Mouse (Mus musculus): ENCODE results near the gene Ncbp2. TPM values are rescaled to one million over a fixed set of nuclear protein-coding genes. Genes with fewer than 3 reads are reported as not detected.
A peak's percentile ranks its signal among the peaks of the same experiment; 100 is the strongest.

Ncbp2 gene
- total RNA-seq (2021): 10 to 100 TPM; 50.9 to 53.8 TPM

DNA sequence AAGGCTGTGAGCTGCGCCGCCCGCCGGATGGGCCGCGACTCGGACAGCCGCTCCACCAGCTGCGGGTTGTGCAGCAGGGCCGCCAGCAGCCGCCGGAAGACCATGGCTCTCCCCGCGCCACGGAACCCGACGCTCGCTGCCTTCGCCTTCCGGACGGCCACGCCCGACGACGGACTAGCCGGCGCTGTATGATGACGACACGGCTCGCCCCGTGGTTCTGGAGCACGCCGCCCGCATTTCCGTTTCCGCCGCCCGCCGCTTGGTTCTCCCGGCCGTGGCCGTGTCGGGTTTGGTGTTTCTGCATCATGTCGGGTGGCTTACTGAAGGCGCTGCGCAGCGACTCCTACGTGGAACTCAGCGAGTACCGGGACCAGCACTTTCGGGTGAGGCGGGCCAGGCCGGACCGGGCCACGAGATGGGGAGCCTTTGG, at the start of gene Ncbp2, which contains the start of gene 0610012G03Rik:
Ncbp2 (plus strand) TSS at position 169 of the 430 bp plus-strand sequence.
0610012G03Rik (minus strand) TSS at position 150 of the 430 bp plus-strand sequence.
- peak; percentile 97 to 98 for DNase-seq (ENCODE audit: low spot score in 2 of 2)
- intact Hi-C loops (cut with DNase I): loop anchor here (2.0 kb wide), 1 partner anchor 54 kb away; the partner anchor contains the start of gene Senp5

DNA sequence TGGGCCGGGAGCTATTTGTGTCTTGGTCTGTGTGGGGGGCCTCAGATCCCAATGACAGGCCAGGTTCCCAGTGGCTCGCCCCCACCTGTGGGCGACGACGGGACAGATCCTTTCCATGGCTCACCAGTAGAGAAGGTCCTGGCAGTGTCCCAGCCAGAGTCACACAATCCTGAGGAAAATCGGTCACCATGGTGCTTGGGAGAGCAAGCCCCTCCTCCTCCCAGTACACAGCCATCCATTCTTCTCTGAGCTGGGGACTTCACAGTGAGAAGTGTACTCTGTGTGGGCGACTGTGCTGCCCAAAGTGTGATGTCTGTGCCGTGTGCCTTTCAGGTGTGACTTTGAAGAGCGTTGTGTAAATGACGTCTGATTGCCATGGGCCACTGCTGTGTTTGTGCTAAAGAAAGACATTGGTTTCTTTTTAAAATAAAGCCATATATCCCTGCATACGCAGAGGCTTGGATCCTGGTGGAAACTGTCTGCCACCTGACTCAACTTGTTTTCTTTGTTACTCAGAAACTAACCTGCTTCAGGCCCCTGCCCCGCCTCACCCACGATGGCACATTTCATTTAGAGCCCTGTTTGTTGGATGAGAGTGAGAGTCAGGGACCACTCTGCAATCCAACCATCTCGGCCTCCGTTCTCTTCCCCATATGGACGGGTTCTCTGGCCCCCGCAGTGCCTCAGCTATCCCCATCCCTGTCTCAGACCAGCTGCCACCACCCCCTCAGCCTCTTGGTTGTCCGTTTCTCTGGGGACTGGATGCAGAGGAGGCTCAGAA, 49.6 kb upstream of the Ncbp2 start:
- intact Hi-C loops (cut with DNase I): loop anchor here (1.0 kb wide), 2 partner anchors 11 to 22 kb away; no protein-coding TSS in a partner anchor
- DNase-seq (ENCODE audit: low spot score in 2 of 2): peak; percentile 87 to 98

DNA sequence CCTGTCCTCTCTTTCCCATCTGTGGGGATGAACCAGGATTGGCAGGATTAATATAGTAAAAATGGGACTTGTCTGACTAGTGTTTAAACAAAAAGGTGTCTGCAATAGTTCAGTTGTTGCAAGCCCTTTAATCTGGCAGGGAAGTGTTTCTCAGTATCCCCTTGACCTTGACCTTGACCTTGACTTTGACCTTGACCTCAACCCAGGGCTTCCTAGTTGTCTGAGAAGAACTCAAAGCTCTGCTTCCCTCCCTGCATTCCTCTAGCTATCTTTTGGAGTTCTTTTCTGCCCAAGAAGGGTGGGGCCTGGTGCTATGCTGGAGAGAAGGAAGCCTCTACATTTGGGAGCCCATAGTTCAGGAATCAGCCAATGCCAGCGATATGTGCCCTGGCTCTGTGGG, 46.4 kb upstream of the Ncbp2 start:
- intact Hi-C loops (cut with DNase I): loop anchor here (10.0 kb wide), 1 partner anchor 307 kb away; no protein-coding TSS in a partner anchor

DNA sequence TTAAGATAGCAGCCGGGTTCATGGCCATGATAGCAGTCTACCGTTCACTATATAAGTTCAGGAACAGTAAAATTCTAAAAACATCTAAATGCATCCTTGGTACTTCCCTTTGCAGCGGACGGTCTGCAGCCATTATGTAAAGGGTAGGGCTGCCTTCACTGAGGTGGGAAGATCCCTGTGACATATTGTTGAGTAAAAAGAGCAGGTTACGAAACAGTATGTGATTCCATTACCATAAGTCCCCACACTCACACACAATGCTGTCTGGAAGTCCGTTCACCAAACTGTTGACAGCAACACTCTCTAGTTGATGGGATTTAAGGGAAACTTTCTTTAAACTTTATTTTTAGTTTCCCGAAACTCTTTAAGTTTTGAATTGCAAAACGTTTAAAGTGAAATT, 45.1 kb upstream of the Ncbp2 start:
- intact Hi-C loops (cut with DNase I): loop anchor here (10.0 kb wide), 1 partner anchor 308 kb away; no protein-coding TSS in a partner anchor
- DNase-seq (ENCODE audit: low spot score in 2 of 2): peak in 1 of 2 experiments; percentile 84

More for the DNA sequence above, 46.4 kb upstream of the Ncbp2 start:
- no peak for DNase-seq (ENCODE audit: low spot score in 2 of 2)

DNA sequence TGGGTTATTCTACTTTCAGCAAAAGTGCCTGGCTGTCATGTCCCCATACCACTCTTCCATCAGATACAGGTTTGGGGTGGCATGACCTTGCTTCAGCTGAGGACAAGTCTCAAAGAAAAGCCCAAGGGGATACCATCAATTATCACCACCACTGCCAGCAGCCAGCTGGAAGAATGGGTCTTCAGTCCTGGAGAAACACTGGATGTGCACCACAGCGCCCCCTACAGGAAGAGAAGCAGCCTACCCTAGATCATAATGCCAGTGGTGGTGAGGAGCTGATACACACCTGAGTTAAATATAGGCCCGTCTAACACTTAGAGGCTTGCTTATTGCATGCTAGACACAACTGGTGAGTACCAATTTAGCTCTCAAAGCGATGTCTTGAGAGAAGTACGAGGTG, 43.0 kb upstream of the Ncbp2 start:
- DNase-seq (ENCODE audit: low spot score in 2 of 2): no peak
- intact Hi-C loops (cut with DNase I): loop anchor here (5.0 to 10.0 kb wide), 3 partner anchors 143 to 443 kb away; no protein-coding TSS in a partner anchor

DNA sequence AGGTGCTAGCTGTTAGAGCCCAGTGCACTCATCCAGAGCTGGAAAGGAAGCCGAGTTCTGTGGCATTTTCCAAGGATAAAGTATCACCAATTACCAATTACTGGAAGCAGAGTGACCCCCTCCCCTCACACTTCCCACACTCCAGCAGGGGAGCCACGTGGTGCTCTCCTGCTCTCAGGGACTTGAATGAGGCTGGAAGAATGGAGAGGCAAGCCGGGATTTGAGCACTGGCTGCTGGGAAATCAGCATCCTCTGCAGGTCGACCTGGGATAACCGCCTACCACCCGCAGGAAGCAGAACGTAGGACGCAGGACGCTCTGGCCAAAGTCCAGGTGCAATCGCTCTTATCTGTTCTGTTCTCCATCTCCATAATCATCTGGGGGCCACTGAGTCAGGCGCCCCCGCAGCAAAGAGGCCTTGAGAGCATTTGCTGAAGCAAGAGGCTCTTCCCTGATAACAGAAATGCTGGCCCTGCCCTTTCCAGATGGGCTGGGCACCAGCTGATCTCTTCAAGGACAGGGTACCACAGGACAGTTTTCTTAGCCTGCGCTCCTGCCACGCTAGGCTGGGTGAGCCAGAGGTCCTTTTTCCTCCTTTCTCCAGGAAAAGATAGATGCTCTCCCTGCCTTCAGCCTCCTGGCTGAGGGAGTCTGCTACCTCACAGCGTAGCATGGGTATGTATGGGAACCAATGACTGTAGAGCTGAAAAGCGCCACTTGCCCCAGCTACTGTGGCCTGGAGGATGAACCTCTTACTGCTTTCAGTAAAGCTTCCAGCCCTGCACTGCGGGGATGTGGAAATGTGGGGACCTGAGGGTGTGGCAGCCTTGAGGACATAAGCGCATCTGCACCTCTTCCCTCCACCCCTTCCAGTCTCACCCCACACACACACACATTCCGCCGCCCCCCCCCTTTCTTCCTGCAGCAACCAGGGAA, 42.2 kb upstream of the Ncbp2 start:
- DNase-seq (ENCODE audit: low spot score in 2 of 2): peak in 1 of 2 experiments; percentile 66
- intact Hi-C loops (cut with DNase I): loop anchor here (5.0 to 10.0 kb wide), 3 partner anchors 144 to 444 kb away; no protein-coding TSS in a partner anchor

DNA sequence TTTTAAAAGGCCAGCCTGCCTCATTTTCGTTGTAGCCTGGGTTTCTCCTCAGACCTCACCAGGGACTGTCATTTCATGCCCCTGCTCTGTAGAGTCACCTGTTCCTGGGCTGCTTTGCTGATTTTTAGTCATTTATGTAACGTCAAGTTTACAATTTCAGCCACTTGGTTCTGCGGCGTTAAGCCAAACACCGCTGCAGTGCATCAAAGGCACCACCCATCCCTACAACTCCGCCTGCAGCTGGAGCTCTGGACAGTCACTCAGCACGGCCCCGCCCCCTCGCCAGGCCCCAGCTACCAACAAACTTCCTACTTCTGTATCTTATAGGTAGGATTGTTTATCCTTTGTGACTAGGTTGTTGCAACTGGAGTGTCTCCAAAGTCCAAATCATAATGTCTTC, 41.4 kb upstream of the Ncbp2 start:
- intact Hi-C loops (cut with DNase I): loop anchor here (5.0 to 10.0 kb wide), 3 partner anchors 145 to 445 kb away; no protein-coding TSS in a partner anchor
- DNase-seq (ENCODE audit: low spot score in 2 of 2): peak in 1 of 2 experiments; percentile 44

DNA sequence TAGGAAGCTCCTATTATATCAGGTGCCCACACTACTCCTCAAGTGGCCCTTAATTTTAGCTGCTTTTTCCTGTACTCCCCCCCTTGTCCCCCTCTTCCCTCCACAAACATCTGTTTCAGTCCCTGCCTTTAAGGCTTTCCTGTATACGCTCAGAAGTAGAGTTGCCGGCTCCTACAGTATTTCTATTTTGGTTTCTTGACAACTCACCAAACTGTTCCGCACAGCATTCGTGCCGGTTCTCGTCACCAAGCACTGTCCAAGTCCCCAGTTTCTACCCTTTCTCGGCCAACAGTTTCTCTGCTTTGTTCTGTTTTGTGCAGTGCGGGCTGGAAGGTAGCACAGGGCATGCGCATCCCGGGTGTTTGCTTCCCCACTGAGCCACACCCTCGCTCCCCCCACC, 39.4 kb upstream of the Ncbp2 start:
- peak; percentile 53 to 94 for DNase-seq (ENCODE audit: low spot score in 2 of 2)
- intact Hi-C loops (cut with DNase I): loop anchor here (1.0 to 10.0 kb wide), 5 partner anchors 11 to 447 kb away; no protein-coding TSS in a partner anchor

DNA sequence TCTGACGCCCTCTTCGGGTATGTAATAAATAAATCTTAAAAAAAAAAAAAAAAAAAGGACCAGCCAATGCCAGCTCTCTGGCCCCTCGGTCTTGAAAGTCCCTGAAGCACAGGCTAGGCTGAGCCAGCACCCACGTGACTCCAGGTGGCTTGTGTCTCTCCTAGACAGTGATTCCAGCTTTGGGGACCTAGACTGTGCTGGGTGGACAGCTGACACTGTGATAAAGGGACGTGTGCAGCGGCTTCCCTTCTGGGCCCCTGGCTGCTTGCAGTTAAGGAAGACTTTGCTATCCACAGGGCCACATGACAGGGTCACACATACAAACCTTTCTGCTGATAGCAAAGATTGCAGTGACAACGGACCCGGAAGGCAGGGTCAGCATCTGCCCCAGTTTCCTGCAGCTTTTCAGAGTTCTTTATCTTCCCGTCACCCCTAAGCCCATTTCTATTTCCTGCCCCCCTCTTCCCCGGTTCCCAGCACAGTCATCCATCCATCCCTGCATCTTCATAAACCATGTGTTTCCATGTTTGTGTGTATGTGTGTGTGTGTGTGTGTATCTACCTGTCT, 37.9 kb upstream of the Ncbp2 start:
- no peak for DNase-seq (ENCODE audit: low spot score in 2 of 2)
- intact Hi-C loops (cut with DNase I): no loop called here

DNA sequence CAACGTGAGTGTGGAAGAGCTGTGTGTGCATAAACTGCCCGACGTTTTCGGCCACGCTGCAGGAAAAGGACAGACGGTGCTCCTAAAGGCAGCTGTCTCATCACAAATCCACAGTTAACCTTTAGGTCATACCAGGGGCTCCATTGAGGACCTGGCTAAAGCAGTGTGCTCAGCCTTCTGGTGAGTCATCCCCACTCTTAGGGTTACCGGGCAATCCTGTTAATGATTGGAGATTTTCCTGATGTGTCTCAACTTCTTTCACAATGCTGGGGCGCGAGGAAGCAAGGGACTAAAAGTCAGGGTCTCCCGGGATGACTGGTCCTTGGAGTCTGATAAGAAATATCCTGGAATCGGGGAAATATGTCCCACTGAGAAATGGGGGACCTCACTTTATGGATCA, 30.5 kb upstream of the Ncbp2 start:
- DNase-seq (ENCODE audit: low spot score in 2 of 2): no peak
- intact Hi-C loops (cut with DNase I): loop anchor here (1.0 to 2.0 kb wide), 2 partner anchors 39 to 166 kb away; partner anchors contain the start of gene Meltf

DNA sequence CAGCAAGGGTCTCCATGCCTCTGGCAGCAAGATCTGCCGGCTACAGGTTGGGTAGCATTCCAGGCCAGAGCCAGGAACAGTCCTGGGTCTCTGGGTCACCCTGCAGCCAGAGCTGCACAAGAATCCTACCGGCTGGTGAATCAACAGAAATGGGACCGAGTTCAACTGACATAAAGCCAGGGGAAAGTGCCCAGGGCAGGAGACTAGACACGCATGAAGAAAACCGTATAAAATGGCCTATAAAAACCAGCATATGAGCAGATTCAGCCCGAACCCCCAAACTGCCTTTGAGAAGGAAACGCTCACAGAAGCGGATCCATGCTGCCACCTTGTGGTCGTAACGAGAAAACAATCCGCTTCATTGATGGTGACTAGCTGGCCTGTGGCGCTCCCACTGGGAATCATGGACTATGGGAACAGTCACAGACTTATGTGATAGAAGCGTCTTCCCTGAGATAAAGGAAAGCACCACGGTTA, 30.0 kb upstream of the Ncbp2 start:
- intact Hi-C loops (cut with DNase I): loop anchor here (1.0 to 2.0 kb wide), 2 partner anchors 39 to 167 kb away; partner anchors contain the start of gene Meltf
- DNase-seq (ENCODE audit: low spot score in 2 of 2): peak; percentile 92 to 96

DNA sequence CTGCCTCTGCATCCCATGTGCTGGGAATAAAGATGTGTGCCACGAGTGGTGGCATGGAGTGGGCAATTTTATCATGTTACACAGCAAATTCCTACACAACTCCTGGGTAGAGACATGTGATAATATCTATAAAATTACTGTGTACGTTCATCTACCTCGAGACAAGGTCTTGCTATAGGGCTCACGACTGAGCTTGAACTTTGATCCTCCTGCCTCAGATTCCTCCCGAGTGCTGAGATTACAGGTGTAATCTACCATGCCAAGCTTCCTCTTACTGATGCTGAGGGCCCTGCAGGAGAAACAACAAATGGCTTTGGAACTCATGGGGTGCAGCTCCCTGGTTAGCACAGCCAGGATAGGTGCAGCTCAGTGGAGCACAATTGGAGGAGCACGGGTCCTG, 23.9 kb upstream of the Ncbp2 start:
- DNase-seq (ENCODE audit: low spot score in 2 of 2): no peak
- intact Hi-C loops (cut with DNase I): no loop called here

DNA sequence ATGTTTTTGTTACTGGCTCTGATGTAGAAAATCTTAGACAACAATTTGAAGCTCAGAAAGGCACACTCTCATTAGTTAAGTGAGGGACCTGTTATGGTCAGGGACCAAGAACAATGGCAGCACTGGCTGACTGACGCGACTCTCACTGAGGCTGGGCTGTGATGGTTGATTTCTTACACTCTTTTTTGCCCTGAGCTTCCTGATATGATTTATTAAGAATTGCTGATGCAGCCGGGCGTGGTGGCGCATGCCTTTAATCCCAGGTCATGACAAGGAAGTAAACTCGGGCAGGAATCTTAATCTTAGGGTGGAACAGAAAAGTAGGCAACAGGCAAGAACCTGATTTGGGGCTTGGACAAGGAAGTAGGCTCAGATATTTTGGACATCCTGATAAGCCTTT, 22.2 kb upstream of the Ncbp2 start:
- no peak for DNase-seq (ENCODE audit: low spot score in 2 of 2)
- intact Hi-C loops (cut with DNase I): no loop called here

DNA sequence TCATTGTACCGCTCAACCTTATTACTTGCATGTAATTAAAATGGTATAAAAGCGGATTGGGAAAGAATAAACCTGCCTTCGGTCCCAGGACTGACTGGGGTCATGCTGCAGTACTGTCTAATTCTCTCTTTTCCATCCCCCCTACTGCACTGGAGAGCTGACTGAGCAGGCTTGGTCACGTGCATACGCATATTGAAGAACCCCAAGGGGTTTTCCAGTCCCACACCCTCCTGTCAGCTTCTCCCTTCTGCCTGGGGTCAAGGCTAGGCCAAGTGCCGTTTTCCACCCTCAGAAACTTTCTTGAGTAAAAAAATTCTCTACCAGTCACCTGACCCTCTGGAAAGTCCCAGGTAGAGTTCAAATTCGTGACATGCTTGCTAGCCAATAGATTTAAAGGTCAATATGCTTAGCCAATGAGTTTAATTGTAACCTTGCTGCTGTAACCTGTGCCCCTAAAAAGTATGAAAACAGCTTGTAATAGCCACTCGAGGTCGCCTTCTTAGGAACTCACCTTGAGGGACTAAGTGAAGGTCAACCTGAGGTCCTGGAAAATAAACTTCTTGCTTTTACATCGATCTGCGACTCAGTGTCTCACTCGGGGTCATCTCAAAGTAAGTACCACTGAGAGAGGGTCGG, 21.6 kb upstream of the Ncbp2 start:
- intact Hi-C loops (cut with DNase I): no loop called here
- no peak for DNase-seq (ENCODE audit: low spot score in 2 of 2)

DNA sequence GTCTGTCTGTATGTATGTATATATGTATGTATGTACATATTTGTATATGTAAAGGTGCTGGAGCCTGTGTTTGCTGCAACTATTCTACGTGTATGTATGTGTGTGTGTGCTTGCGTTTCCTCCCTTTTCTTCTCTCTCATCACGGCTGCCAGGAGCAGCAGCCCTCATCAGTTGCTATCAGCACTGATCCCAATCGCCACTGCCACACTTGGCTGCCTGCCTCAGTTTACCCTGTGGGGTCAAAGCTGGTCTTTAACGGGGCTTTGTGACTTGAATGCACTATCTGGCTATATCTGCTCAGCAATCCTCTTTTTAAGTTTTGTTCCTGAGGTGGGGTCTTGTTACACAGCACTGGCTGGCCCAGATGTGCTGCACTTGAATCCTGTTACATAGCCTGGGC, 20.9 kb upstream of the Ncbp2 start:
- DNase-seq (ENCODE audit: low spot score in 2 of 2): no peak
- intact Hi-C loops (cut with DNase I): no loop called here

DNA sequence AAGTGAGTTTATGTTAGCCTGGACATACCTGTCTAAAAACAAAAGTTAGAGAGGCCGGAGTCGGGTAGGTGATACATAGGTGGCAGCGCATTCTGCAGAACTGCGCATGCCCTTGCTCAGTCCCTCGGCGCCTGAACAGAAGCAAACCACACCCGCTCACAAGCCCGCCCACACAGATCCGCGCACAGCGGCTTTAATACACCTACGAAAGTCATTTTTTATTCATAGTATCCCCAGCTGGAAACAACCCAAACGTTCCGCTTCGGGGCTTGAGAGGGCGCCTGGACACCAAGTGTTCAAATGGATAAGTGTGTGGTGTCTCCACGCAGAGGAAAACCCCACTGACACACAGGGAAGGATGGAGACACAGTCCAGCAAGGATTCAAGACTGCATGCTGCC, 17.0 kb upstream of the Ncbp2 start:
- intact Hi-C loops (cut with DNase I): loop anchor here (5.0 kb wide), 1 partner anchor 179 kb away; no protein-coding TSS in a partner anchor
- peak; percentile 33 to 36 for DNase-seq (ENCODE audit: low spot score in 2 of 2)

DNA sequence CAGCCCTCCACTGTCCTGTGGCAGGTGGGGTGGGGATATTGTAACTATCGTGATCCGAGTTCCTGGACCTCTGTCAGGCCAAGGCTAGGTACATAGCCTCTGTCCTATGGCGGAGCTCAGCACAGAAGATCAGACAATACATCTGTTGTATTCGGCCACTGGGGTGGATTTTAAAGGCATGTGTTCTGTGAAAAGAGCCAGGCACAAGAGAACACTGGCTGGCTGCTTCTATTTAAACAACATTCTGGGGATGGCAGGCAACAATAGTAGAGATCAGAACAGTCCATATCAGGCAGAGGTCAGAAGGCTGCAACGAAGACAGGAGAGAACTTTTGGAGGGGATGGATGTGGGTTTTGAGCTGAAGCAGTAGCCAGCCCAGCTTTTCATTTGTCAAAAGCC, 16.1 kb upstream of the Ncbp2 start:
- intact Hi-C loops (cut with DNase I): loop anchor here (5.0 kb wide), 1 partner anchor 180 kb away; no protein-coding TSS in a partner anchor
- peak in 1 of 2 experiments; percentile 25 for DNase-seq (ENCODE audit: low spot score in 2 of 2)

All from left cerebral cortex, postnatal 25 days (tissue).